15 mouse cellular contexts compared by ENCODE assay signal in genomic region chr17:47632181-47632840, GRCm38 (mm10). TPM values are rescaled to one million over a fixed set of nuclear protein-coding genes. Genes with fewer than 3 reads are reported as not detected.
DNase-seq lines count a peak whose midpoint lies in the region; ATAC-seq and TF ChIP-seq lines count a peak whose summit lies in the region.
"Had no signal": no experiment of that assay in that cellular context is flagged by ENCODE, and none has a peak within 500 bp of the region (broad histone marks: within the 10 kb centered on the region; RNA-seq: fewer than 3 reads in every experiment).

No protein-coding gene starts in this region.

- ATAC-seq in hindbrain, embryonic 12.5 days (ENCODE audit: low FRiP score) = no peak
- no peak for ATAC-seq in hindbrain, embryonic 16.5 days
- ATAC-seq in forebrain, embryonic 14.5 days = no peak
- ATAC-seq in hindbrain, postnatal 0 days = no peak
- no peak for ATAC-seq in midbrain, embryonic 15.5 days (replicated peaks)

- no peak overlapping the region for H3K27ac ChIP-seq in hindbrain, embryonic 12.5 days
- H3K27ac ChIP-seq in hindbrain, embryonic 16.5 days (ENCODE audit: low read depth, low read length) = no peak overlapping the region
- H3K27ac ChIP-seq in forebrain, embryonic 14.5 days (ENCODE audit: low read depth, low read length) = no peak overlapping the region
- no peak overlapping the region for H3K27ac ChIP-seq in hindbrain, postnatal 0 days
- H3K27ac ChIP-seq in midbrain, embryonic 15.5 days = no peak overlapping the region
- H3K27ac ChIP-seq in cerebellum, adult 2 months (ENCODE audit: insufficient read depth, low read length) = no peak overlapping the region
- no peak overlapping the region for H3K27ac ChIP-seq in kidney, adult 2 months (ENCODE audit: insufficient read depth, low read depth, low read length)
- H3K27ac ChIP-seq: limb, embryonic 13.5 days had no signal

- no peak overlapping the region for H3K4me3 ChIP-seq in hindbrain, embryonic 12.5 days
- no peak overlapping the region for H3K4me3 ChIP-seq in hindbrain, embryonic 16.5 days (ENCODE audit: low read length)
- H3K4me3 ChIP-seq in forebrain, embryonic 14.5 days (ENCODE audit: low read depth, low read length) = no peak overlapping the region
- H3K4me3 ChIP-seq in hindbrain, postnatal 0 days (ENCODE audit: low read length) = no peak overlapping the region
- H3K4me3 ChIP-seq in midbrain, embryonic 15.5 days = no peak overlapping the region
- no peak overlapping the region for H3K4me3 ChIP-seq in cerebellum, adult 2 months (replicated peaks; ENCODE audit: insufficient read depth, low read depth, low read length)
- no peak overlapping the region for H3K4me3 ChIP-seq in kidney, adult 2 months (ENCODE audit: insufficient read depth, low read depth, low read length)
- H3K4me3 ChIP-seq: megakaryocyte, embryonic 14.5 days had no signal

- DNase-seq in forebrain, embryonic 14.5 days (ENCODE audit: low spot score) = no peak
- no peak for DNase-seq in hindbrain, postnatal 0 days (ENCODE audit: low spot score)
- no peak for DNase-seq in cerebellum, adult 2 months
- DNase-seq in kidney, adult 2 months = no peak
- DNase-seq: adrenal gland, postnatal 14 days; cerebellum, postnatal 14 days; gastrocnemius, postnatal 10 days; kidney, adult 18-20 months; kidney, postnatal 4 days; retina, postnatal 1 day had no signal

- no peak for TF ChIP-seq POLR2A in cerebellum, adult 2 months (IDR thresholded peaks at IDR 0.05; ENCODE audit: borderline replicate concordance, insufficient read depth, low read length)
- no peak for TF ChIP-seq POLR2A in kidney, adult 2 months (IDR thresholded peaks at IDR 0.05; ENCODE audit: low read depth, low read length)

- no peak for TF ChIP-seq CTCF in hindbrain, postnatal 0 days (IDR thresholded peaks at IDR 0.05; ENCODE audit: low read depth)
- TF ChIP-seq CTCF in cerebellum, adult 2 months (IDR thresholded peaks at IDR 0.05; ENCODE audit: borderline replicate concordance, insufficient read depth, low read depth, low read length) = no peak
- TF ChIP-seq CTCF in kidney, adult 2 months (conservative IDR thresholded peaks at IDR 0.05; ENCODE audit: insufficient read depth, insufficient read length, low read depth, low read length) = no peak

- H3K9me3 ChIP-seq in hindbrain, embryonic 12.5 days (replicated peaks) = no peaks in the 10 kb centered on the region
- no peaks in the 10 kb centered on the region for H3K9me3 ChIP-seq in hindbrain, embryonic 16.5 days (ENCODE audit: control insufficient read depth, low read length)
- no peaks in the 10 kb centered on the region for H3K9me3 ChIP-seq in forebrain, embryonic 14.5 days (replicated peaks; ENCODE audit: control insufficient read depth, low read length)
- no peaks in the 10 kb centered on the region for H3K9me3 ChIP-seq in hindbrain, postnatal 0 days (ENCODE audit: low read length)
- no peaks in the 10 kb centered on the region for H3K9me3 ChIP-seq in midbrain, embryonic 15.5 days
- H3K9me3 ChIP-seq: limb, embryonic 13.5 days; megakaryocyte, embryonic 14.5 days had no signal

- H3K9ac ChIP-seq in hindbrain, embryonic 12.5 days = no peak overlapping the region
- H3K9ac ChIP-seq in hindbrain, embryonic 16.5 days (ENCODE audit: low read depth, low read length) = no peak overlapping the region
- H3K9ac ChIP-seq in forebrain, embryonic 14.5 days (ENCODE audit: low read length) = peak overlapping the region; percentile 29; the same call in 1 of the 2 replicates
- no peak overlapping the region for H3K9ac ChIP-seq in hindbrain, postnatal 0 days (replicated peaks; ENCODE audit: low read length)
- no peak overlapping the region for H3K9ac ChIP-seq in midbrain, embryonic 15.5 days

- H3K4me2 ChIP-seq in hindbrain, embryonic 12.5 days (replicated peaks) = peak overlapping the region; percentile 12; the same call in 1 of the 2 replicates
- no peak overlapping the region for H3K4me2 ChIP-seq in hindbrain, embryonic 16.5 days (ENCODE audit: low read length)
- H3K4me2 ChIP-seq in forebrain, embryonic 14.5 days (ENCODE audit: low read length) = peak overlapping the region; percentile 25; the same call in 1 of the 2 replicates
- H3K4me2 ChIP-seq in hindbrain, postnatal 0 days (ENCODE audit: low read depth, low read length) = peak overlapping the region; percentile 21; the same call in 1 of the 2 replicates
- H3K4me2 ChIP-seq in midbrain, embryonic 15.5 days = 0 out of 2 replicates have a peak overlapping the region, but pooled peaks have one; percentile 1

- H3K36me3 ChIP-seq in hindbrain, embryonic 12.5 days = peaks cover 10% of the 10 kb centered on the region
- H3K36me3 ChIP-seq in hindbrain, embryonic 16.5 days (ENCODE audit: control insufficient read depth, insufficient read depth, low read length) = no peaks in the 10 kb centered on the region
- H3K36me3 ChIP-seq in forebrain, embryonic 14.5 days (ENCODE audit: control insufficient read depth, insufficient read depth, low read length) = peaks cover 7% of the 10 kb centered on the region; the same call in 1 of the 2 replicates
- H3K36me3 ChIP-seq in hindbrain, postnatal 0 days (ENCODE audit: insufficient read depth, low read length) = no peaks in the 10 kb centered on the region
- H3K36me3 ChIP-seq in midbrain, embryonic 15.5 days (replicated peaks) = no peaks in the 10 kb centered on the region
- H3K36me3 ChIP-seq in kidney, adult 2 months (ENCODE audit: control insufficient read depth, insufficient read depth, low read length) = no peaks in the 10 kb centered on the region

- H3K27me3 ChIP-seq in hindbrain, embryonic 12.5 days = no peaks in the 10 kb centered on the region
- H3K27me3 ChIP-seq in hindbrain, embryonic 16.5 days (replicated peaks; ENCODE audit: control insufficient read depth, insufficient read depth, low read length) = no peaks in the 10 kb centered on the region
- no peaks in the 10 kb centered on the region for H3K27me3 ChIP-seq in forebrain, embryonic 14.5 days (replicated peaks; ENCODE audit: control insufficient read depth, insufficient read depth, low read length)
- no peaks in the 10 kb centered on the region for H3K27me3 ChIP-seq in hindbrain, postnatal 0 days (ENCODE audit: insufficient read depth, low read length)
- H3K27me3 ChIP-seq in midbrain, embryonic 15.5 days (replicated peaks) = no peaks in the 10 kb centered on the region
- H3K27me3 ChIP-seq in cerebellum, adult 2 months (ENCODE audit: control insufficient read depth, insufficient read depth, low read length) = no peaks in the 10 kb centered on the region
- no peaks in the 10 kb centered on the region for H3K27me3 ChIP-seq in kidney, adult 2 months (replicated peaks; ENCODE audit: control insufficient read depth, insufficient read depth, low read length)
- H3K27me3 ChIP-seq: limb, embryonic 13.5 days; megakaryocyte, embryonic 14.5 days had no signal

- H3K4me1 ChIP-seq in hindbrain, embryonic 12.5 days = peaks cover 26% of the 10 kb centered on the region
- peaks cover 22% of the 10 kb centered on the region for H3K4me1 ChIP-seq in hindbrain, embryonic 16.5 days (ENCODE audit: control insufficient read depth, insufficient read depth, low read depth, low read length)
- H3K4me1 ChIP-seq in forebrain, embryonic 14.5 days (ENCODE audit: control insufficient read depth, insufficient read depth, low read length) = peaks cover 24% of the 10 kb centered on the region
- H3K4me1 ChIP-seq in hindbrain, postnatal 0 days (ENCODE audit: insufficient read depth, low read length) = peaks cover 20% of the 10 kb centered on the region
- H3K4me1 ChIP-seq in midbrain, embryonic 15.5 days = peaks cover 35% of the 10 kb centered on the region
- H3K4me1 ChIP-seq in cerebellum, adult 2 months (ENCODE audit: control insufficient read depth, insufficient read depth, low read length) = no peaks in the 10 kb centered on the region
- no peaks in the 10 kb centered on the region; the same call in 1 of the 2 replicates for H3K4me1 ChIP-seq in kidney, adult 2 months (ENCODE audit: control insufficient read depth, insufficient read depth, low read length)

- 71% methylated on average over 4 of the region's 4 CpGs for WGBS in hindbrain, embryonic 12.5 days
- WGBS in hindbrain, embryonic 16.5 days = 73% methylated on average over 4 of the region's 4 CpGs
- WGBS in forebrain, embryonic 14.5 days = 73% methylated on average over 4 of the region's 4 CpGs
- WGBS in hindbrain, postnatal 0 days = 68% methylated on average over 4 of the region's 4 CpGs
- WGBS in midbrain, embryonic 15.5 days = 64% methylated on average over 4 of the region's 4 CpGs
- 73% methylated on average over 4 of the region's 4 CpGs for WGBS in cerebellum, adult 2 months
- 73% methylated on average over 4 of the region's 4 CpGs for WGBS in kidney, adult 2 months

RNA-seq across cellular contexts. Expression of gene Usp49, which starts 1.8 kb away (rescaled TPM):
- 10.5 and 12.3 TPM in 2 replicates for polyA plus RNA-seq in hindbrain, embryonic 12.5 days (2016; fragmentation: Nextera tagmentation; extraction: Ambion mirVana)
- polyA plus RNA-seq in hindbrain, embryonic 16.5 days (2015; fragmentation: Nextera tagmentation; extraction: Ambion mirVana) = 5.2 TPM in 2 replicates
- 5.9 and 6.6 TPM in 2 replicates for polyA plus RNA-seq in forebrain, embryonic 14.5 days (2014; fragmentation: Nextera tagmentation; extraction: Ambion mirVana)
- total RNA-seq in hindbrain, postnatal 0 days (2014; rRNA removed) = 20.7 and 25.5 TPM in 2 replicates
- polyA plus RNA-seq in hindbrain, postnatal 0 days (2015; fragmentation: Nextera tagmentation; extraction: Ambion mirVana) = 4.2 and 4.9 TPM in 2 replicates
- polyA plus RNA-seq in midbrain, embryonic 15.5 days (2015; fragmentation: Nextera tagmentation; extraction: Ambion mirVana) = 9.0 and 9.5 TPM in 2 replicates
- 11.1 and 11.2 TPM in 2 replicates for polyA plus RNA-seq in cerebellum, adult 2 months (2012; rRNA removed)
- 5.1 and 5.3 TPM in 2 replicates for polyA plus RNA-seq in kidney, adult 2 months (2012; rRNA removed)

RNA-seq across cellular contexts. Expression of gene Gm20517, which starts 20.9 kb away (rescaled TPM):
- 2.5 and 3.9 TPM in 2 replicates for polyA plus RNA-seq in hindbrain, embryonic 12.5 days (2016; fragmentation: Nextera tagmentation; extraction: Ambion mirVana)
- polyA plus RNA-seq in hindbrain, embryonic 16.5 days (2015; fragmentation: Nextera tagmentation; extraction: Ambion mirVana) = 1.7 and 1.9 TPM in 2 replicates
- 1.8 and 3.6 TPM in 2 replicates for polyA plus RNA-seq in forebrain, embryonic 14.5 days (2014; fragmentation: Nextera tagmentation; extraction: Ambion mirVana)
- total RNA-seq in hindbrain, postnatal 0 days (2014; rRNA removed) = 4.6 and 4.8 TPM in 2 replicates
- polyA plus RNA-seq in hindbrain, postnatal 0 days (2015; fragmentation: Nextera tagmentation; extraction: Ambion mirVana) = 1.2 and 1.6 TPM in 2 replicates
- polyA plus RNA-seq in midbrain, embryonic 15.5 days (2015; fragmentation: Nextera tagmentation; extraction: Ambion mirVana) = 2.0 and 2.9 TPM in 2 replicates
- polyA plus RNA-seq in cerebellum, adult 2 months (2012; rRNA removed) = 1.7 and 2.1 TPM in 2 replicates
- polyA plus RNA-seq in kidney, adult 2 months (2012; rRNA removed) = 0.45 and 0.64 TPM in 2 replicates

RNA-seq across cellular contexts. Expression of gene Med20, which starts 20.9 kb away (rescaled TPM):
- polyA plus RNA-seq in hindbrain, embryonic 12.5 days (2016; fragmentation: Nextera tagmentation; extraction: Ambion mirVana) = 38.8 and 39.0 TPM in 2 replicates
- 43.7 and 45.3 TPM in 2 replicates for polyA plus RNA-seq in hindbrain, embryonic 16.5 days (2015; fragmentation: Nextera tagmentation; extraction: Ambion mirVana)
- polyA plus RNA-seq in forebrain, embryonic 14.5 days (2014; fragmentation: Nextera tagmentation; extraction: Ambion mirVana) = 55.4 and 55.5 TPM in 2 replicates
- total RNA-seq in hindbrain, postnatal 0 days (2014; rRNA removed) = 27.9 and 40.9 TPM in 2 replicates
- polyA plus RNA-seq in hindbrain, postnatal 0 days (2015; fragmentation: Nextera tagmentation; extraction: Ambion mirVana) = 27.3 and 27.9 TPM in 2 replicates
- 49.6 and 50.4 TPM in 2 replicates for polyA plus RNA-seq in midbrain, embryonic 15.5 days (2015; fragmentation: Nextera tagmentation; extraction: Ambion mirVana)
- 43.7 and 47.1 TPM in 2 replicates for polyA plus RNA-seq in cerebellum, adult 2 months (2012; rRNA removed)
- polyA plus RNA-seq in kidney, adult 2 months (2012; rRNA removed) = 22.8 and 25.3 TPM in 2 replicates

RNA-seq across cellular contexts. Expression of gene Bysl, which starts 21.0 kb away (rescaled TPM):
- 31.8 and 32.0 TPM in 2 replicates for polyA plus RNA-seq in hindbrain, embryonic 12.5 days (2016; fragmentation: Nextera tagmentation; extraction: Ambion mirVana)
- polyA plus RNA-seq in hindbrain, embryonic 16.5 days (2015; fragmentation: Nextera tagmentation; extraction: Ambion mirVana) = 35.5 and 37.8 TPM in 2 replicates
- 25.1 and 33.2 TPM in 2 replicates for polyA plus RNA-seq in forebrain, embryonic 14.5 days (2014; fragmentation: Nextera tagmentation; extraction: Ambion mirVana)
- total RNA-seq in hindbrain, postnatal 0 days (2014; rRNA removed) = 20.2 and 25.7 TPM in 2 replicates
- polyA plus RNA-seq in hindbrain, postnatal 0 days (2015; fragmentation: Nextera tagmentation; extraction: Ambion mirVana) = 25.3 and 27.1 TPM in 2 replicates
- polyA plus RNA-seq in midbrain, embryonic 15.5 days (2015; fragmentation: Nextera tagmentation; extraction: Ambion mirVana) = 39.7 TPM in 2 replicates
- polyA plus RNA-seq in cerebellum, adult 2 months (2012; rRNA removed) = 13.6 and 14.9 TPM in 2 replicates
- 7.9 and 8.3 TPM in 2 replicates for polyA plus RNA-seq in kidney, adult 2 months (2012; rRNA removed)

RNA-seq across cellular contexts. Expression of gene Tomm6, which starts 55.9 kb away (rescaled TPM):
- 320 and 339 TPM in 2 replicates for polyA plus RNA-seq in hindbrain, embryonic 12.5 days (2016; fragmentation: Nextera tagmentation; extraction: Ambion mirVana)
- polyA plus RNA-seq in hindbrain, embryonic 16.5 days (2015; fragmentation: Nextera tagmentation; extraction: Ambion mirVana) = 264 and 286 TPM in 2 replicates
- polyA plus RNA-seq in forebrain, embryonic 14.5 days (2014; fragmentation: Nextera tagmentation; extraction: Ambion mirVana) = 309 and 324 TPM in 2 replicates
- 158 and 198 TPM in 2 replicates for total RNA-seq in hindbrain, postnatal 0 days (2014; rRNA removed)
- 343 and 371 TPM in 2 replicates for polyA plus RNA-seq in hindbrain, postnatal 0 days (2015; fragmentation: Nextera tagmentation; extraction: Ambion mirVana)
- 242 and 256 TPM in 2 replicates for polyA plus RNA-seq in midbrain, embryonic 15.5 days (2015; fragmentation: Nextera tagmentation; extraction: Ambion mirVana)
- 148 and 167 TPM in 2 replicates for polyA plus RNA-seq in cerebellum, adult 2 months (2012; rRNA removed)
- polyA plus RNA-seq in kidney, adult 2 months (2012; rRNA removed) = 103 and 153 TPM in 2 replicates
